Mouse (Mus musculus) spleen, postnatal 14 days (tissue): ENCODE data around the gene Vmn2r93.

Source experiments
- DNase-seq, 2 experiments: peaks; one replicate each; pipeline ENCODE4 v3.0.0; 2021 to 2022; ENCODE audit warnings: low spot score in 2 of 2

The Vmn2r93 gene

GRCm38 (mm10) chr17:18297799-18298198 lies at the start of gene Vmn2r93:
Gene Vmn2r93, plus strand, starts transcription at chr17:18298099.
- DNase-seq, result no peak

GRCm38 (mm10) chr17:18277656-18278055 lies 20.2 kb upstream of the Vmn2r93 start, which contains the start of gene Vmn2r94:
Gene Vmn2r94, minus strand, starts transcription at chr17:18277756.
- no peak for DNase-seq

- no peak for DNase-seq
Observed at GRCm38 (mm10) chr17:18323031-18323430, 25.1 kb downstream of the Vmn2r93 start.

- DNase-seq, result no peak
Observed at GRCm38 (mm10) chr17:18360007-18360406, 62.1 kb downstream of the Vmn2r93 start.

GRCm38 (mm10) chr17:18360602-18361001 lies 62.7 kb downstream of the Vmn2r93 start:
- no peak for DNase-seq
